Mouse (Mus musculus) kidney, postnatal 4 days (tissue): ENCODE data around the gene Pole3.

Experiments
- DNase-seq, 2 experiments: peaks; one replicate each; pipeline ENCODE4 v3.0.0; 2021; ENCODE audit warnings: mixed read lengths in 2 of 2

Pole3 gene

GRCm38 (mm10) chr4:62524651-62525488 is at the start of gene Pole3, which contains the start of gene 4933430I17Rik:
Gene Pole3, minus strand, starts transcription at chr4:62525068.
Gene 4933430I17Rik, plus strand, starts transcription at chr4:62525369.
- DNase-seq = peak; percentile 97 to 98

DNA sequence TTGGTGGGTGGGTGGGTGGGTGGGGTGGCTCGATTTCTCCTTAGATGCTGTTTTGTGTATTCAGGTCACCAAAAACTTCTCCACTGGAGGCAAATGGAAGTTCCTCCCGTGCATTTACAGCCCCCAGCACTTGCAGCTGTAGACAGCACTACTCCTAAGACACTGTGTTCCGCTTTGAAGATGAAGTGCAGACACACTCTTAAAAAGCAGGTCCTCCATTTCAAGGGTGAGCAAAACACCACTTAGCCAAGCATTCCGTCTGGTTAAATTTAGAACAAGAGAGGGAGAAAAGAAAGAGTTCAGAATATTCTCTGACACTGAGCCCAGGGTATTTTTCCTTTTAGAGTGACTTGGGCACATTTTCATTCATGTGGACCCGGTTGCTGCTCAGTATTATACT is 45.2 kb upstream of the Pole3 start:
- DNase-seq = no peak

DNA sequence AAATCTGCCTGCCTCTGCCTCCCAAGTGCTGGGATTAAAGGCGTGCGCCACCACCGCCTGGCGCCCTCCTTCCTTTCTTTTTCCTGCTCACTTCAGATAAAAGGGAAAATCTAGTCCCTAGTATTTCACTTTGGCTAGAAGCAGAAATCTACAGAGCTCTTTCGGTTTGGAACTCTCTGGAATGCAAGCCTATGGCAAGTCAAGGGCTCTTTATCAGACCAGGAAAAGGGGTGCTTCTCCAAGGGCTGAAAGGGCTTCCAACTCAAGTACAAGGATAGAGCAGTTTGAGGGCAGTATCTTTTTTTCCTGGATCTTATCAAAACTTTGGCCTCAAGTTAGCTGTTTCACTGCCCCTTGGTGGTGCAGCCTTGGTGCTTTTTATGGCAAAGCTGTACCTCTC is 44.7 kb upstream of the Pole3 start:
- DNase-seq = no peak

- no peak for DNase-seq
Measured at GRCm38 (mm10) chr4:62568359-62568758, 43.5 kb upstream of the Pole3 start.

GRCm38 (mm10) chr4:62567696-62568095 is 42.8 kb upstream of the Pole3 start:
- DNase-seq = no peak

GRCm38 (mm10) chr4:62566530-62566929 is 41.7 kb upstream of the Pole3 start:
- DNase-seq = no peak

DNA sequence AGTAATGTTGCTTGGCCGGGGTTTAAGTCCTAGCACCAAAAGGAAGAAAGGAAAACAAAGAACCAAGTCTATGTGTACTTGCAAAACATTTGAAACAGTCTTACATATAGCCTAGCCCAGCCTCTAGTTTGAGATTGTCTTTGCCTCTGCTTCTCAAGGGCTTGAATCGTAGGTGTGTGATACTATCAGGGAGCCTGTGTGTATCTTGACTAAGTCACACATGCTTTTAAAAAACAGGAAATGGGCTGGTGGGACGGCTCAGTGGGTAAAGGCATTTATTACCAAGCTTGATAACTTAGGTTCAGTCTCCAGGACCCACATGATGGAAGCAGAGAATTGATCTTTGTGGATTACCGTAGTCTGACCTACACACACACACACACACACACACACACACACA is 37.1 kb upstream of the Pole3 start:
- DNase-seq = no peak

DNA sequence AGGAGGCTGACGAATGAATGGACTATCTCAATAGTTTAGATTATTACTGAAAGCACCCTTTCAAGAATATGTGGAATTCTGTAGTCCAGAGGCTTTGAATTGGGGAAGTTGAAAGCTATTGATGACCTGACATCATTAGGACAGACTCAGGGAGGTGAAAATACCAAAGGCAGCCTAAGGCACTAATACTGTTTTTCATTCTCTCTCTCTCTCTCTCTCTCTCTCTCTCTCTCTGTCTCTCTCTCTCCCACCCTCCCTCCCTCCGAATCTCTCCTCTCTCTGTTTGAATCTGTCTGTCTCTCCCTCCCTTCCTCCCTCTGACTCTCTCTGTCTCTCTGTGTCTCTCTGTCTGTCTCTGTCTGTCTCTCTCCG is 36.7 kb upstream of the Pole3 start:
- no peak for DNase-seq

- peak; percentile 74 to 83 for DNase-seq
Measured at GRCm38 (mm10) chr4:62560963-62561629, 36.2 kb upstream of the Pole3 start.

DNA sequence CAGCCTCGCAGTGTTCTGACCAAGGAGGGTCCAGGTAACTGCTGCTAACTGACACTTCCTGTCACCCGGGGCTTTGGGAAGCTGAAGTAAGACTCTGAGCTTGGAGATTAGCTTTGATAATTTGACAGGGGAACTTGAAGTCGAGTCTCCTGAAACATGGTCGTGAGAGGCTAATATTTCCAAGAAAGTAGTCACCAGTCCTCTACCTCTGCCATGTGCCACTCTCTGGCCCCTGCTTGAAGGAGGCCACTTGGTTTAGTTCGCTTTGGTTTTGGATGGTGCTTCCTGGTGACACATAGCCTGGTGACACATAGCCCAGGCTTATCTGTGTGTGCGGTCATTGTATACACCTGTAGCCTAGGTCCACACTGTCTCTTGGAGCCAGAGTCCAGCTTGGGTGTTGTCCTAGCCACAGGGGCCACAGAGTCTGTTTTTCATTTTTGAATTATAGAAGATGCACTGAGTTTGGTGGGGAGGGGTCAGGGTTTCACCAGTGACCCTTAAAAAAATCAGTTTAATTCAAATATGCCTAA is 35.0 kb upstream of the Pole3 start, which contains the start of gene Rgs3:
Rgs3 (plus strand) TSS at position 51 of the 533 bp plus-strand sequence.
- DNase-seq = no peak

- no peak for DNase-seq
Measured at GRCm38 (mm10) chr4:62557436-62557835, 32.6 kb upstream of the Pole3 start.

- no peak for DNase-seq
Measured at GRCm38 (mm10) chr4:62551966-62552365, 27.1 kb upstream of the Pole3 start.

GRCm38 (mm10) chr4:62544801-62545200 is 19.9 kb upstream of the Pole3 start:
- DNase-seq = no peak

GRCm38 (mm10) chr4:62543782-62544181 is 18.9 kb upstream of the Pole3 start:
- DNase-seq = no peak

DNA sequence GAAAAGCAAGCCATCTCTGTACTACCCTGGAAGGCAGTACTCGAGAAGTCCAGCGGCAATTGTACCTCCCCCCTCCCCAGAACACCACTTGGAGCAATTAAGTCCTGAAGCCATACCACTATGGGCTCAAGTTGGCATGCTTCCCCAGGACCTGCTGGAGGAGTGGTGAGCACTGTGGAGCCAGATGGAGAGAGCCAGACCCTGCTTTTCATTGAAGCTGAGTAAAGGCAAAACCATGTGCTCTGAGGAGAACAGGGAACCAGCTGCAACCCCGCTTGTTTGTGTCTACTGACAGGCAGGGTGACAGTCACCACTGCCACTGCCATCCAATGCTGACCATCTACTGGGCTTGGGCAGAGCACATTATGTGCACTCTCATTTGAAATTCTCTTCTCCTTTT is 16.9 kb upstream of the Pole3 start:
- DNase-seq = no peak

DNA sequence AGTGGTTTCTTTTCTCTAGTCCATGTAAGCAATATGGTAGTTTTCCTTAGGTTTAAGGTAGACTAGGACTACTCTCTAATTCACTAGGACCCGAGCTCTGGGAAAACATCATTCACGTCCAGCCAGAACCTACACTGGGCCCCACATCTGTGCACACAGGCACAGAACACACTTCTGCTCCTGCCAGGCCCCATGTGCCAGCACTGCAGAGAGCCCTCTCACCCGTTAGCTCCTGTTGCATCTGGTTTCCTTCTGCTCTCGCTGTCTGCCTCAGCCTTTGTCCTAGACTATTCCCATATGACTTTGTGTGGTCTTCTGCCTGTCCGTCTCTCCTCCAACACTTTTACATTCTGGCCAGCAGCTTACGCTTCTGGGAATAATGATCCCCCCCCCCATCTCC is 8.9 kb upstream of the Pole3 start:
- no peak for DNase-seq

- no peak for DNase-seq
Measured at GRCm38 (mm10) chr4:62527655-62528054, 2.8 kb upstream of the Pole3 start.

DNA sequence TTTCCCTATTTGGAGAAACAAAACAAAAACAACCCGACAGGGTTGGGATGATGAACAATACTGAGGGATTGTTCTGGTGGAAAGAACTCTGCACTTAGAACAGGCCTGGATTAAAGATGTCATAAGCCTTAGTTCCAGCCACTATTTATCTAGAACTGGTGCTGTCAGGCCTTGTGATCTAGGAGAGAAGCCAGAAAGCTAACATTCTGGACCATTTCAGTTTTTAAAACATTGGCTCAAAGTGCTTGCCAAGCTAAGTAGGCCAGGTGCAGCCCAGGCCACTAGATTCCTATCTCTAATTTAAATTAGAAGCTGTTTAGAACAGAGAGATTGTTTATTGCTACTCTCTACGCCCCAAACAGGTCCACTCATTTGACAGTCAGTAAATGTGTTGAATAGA is 1.4 kb upstream of the Pole3 start:
- DNase-seq = no peak

GRCm38 (mm10) chr4:62525489-62525811 is 582 bp upstream of the Pole3 start:
- DNase-seq = no peak

GRCm38 (mm10) chr4:62520892-62521400 is 3.9 kb downstream of the Pole3 start:
- DNase-seq = no peak

DNA sequence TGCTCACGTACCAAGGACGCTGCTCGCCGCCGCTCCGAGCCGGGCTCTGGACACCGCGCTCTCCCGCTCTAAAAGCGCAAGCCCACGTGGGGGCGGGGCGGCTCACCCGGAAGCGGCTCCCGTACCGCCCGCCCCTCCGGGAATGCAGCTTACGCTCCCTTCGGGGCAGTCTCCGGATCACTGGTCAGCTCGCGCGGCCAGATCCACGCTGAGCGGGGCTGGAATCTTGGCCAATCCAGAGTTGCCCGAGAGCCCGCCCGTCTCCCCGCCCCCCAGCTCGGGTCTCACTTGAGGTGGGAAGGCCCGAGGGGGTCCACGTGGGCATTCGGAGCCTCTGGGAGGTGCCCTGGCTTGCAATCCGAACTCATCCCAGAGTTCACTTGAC is 5.0 kb downstream of the Pole3 start, which contains the start of gene Alad:
Alad (minus strand) TSS at position 70 of the 385 bp plus-strand sequence.
- DNase-seq = peak; percentile 92 to 95

DNA sequence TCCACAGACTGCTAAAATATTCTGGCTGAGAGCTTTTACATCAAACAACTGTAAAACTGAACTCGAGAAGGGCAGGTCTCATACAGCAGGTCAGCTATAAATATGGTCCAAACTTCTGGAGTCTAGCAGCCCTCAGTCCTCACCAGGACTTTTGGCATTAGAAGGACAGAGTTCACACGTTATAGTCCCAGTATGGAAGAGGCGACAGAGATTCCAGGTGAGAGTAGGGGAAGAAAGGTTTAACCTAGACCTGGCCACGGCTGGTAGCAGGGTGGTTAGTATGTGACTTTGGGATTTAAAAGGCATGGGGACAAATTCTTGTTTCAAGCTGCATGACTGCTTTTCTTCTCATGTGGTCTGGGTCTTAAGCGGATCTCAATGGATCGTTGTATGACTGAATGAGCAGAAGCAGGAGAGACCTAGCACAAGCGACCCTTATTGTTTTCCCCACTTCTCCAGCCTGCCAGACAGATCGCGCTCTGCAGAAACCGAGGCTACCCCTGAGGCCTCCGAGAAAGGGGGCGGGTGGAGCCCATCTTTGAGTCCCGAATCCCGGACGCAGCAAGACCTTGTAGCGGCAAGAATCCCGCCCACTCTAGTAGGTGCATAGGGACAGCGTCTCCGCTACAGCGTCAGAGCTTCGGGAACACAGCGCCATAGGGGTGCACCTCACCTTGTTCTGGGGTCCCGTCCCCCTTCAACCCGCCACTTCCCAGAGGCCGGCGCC is 5.6 kb downstream of the Pole3 start:
- no peak for DNase-seq
